Mouse (Mus musculus): ENCODE data around the gene Yaf2. TPM values are rescaled to one million over a fixed set of nuclear protein-coding genes. Genes with fewer than 3 reads are reported as not detected.

Yaf2 gene
- polyA plus RNA-seq (2015; fragmentation: Nextera tagmentation; extraction: Ambion mirVana): 41.8 and 46.8 TPM in 2 replicates

GRCm38 (mm10) chr15:93336925-93337761, at the start of gene Yaf2:
Gene Yaf2, minus strand, starts transcription at chr15:93336935.

GRCm38 (mm10) chr15:93274679-93275583, 61.8 kb downstream of the Yaf2 start, which contains the start of gene Gxylt1:
Gene Gxylt1, minus strand, starts transcription at chr15:93275179.

Other genes starting within 250 kb of the Yaf2 start
- 3.5 and 3.8 TPM in 2 replicates for gene Gxylt1, start 61.8 kb downstream of the Yaf2 start, polyA plus RNA-seq (2015; fragmentation: Nextera tagmentation; extraction: Ambion mirVana)
- 95.3 and 109 TPM in 2 replicates for gene Zcrb1, start 61.4 kb upstream of the Yaf2 start, polyA plus RNA-seq (2015; fragmentation: Nextera tagmentation; extraction: Ambion mirVana)
- 16.6 and 17.0 TPM in 2 replicates for gene Pphln1, start 61.4 kb upstream of the Yaf2 start, polyA plus RNA-seq (2015; fragmentation: Nextera tagmentation; extraction: Ambion mirVana)

All from skeletal muscle tissue, postnatal 0 days (tissue).